In genomic region chr11:98584629-98585177, GRCm38 (mm10) we compare ENCODE assay signal across 18 mouse cellular contexts. TPM values are rescaled to one million over a fixed set of nuclear protein-coding genes. Genes with fewer than 3 reads are reported as not detected.
DNase-seq lines count a peak whose midpoint lies in the region; ATAC-seq and TF ChIP-seq lines count a peak whose summit lies in the region.
"Had no signal": no experiment of that assay in that cellular context is flagged by ENCODE, and none has a peak within 500 bp of the region (broad histone marks: within the 10 kb centered on the region; RNA-seq: fewer than 3 reads in every experiment).

No protein-coding gene starts in this region.

- no peak overlapping the region for H3K27ac ChIP-seq in hindbrain, embryonic 10.5 days
- H3K27ac ChIP-seq in hindbrain, postnatal 0 days: no peak overlapping the region
- H3K27ac ChIP-seq in limb, embryonic 13.5 days: no peak overlapping the region
- H3K27ac ChIP-seq: embryonic facial prominence, embryonic 15.5 days had no signal

- H3K9me3 ChIP-seq in hindbrain, embryonic 10.5 days: no peaks in the 10 kb centered on the region
- no peaks in the 10 kb centered on the region for H3K9me3 ChIP-seq in hindbrain, postnatal 0 days (ENCODE audit: low read length)
- no peaks in the 10 kb centered on the region for H3K9me3 ChIP-seq in G1E (replicated peaks)
- H3K9me3 ChIP-seq in limb, embryonic 13.5 days: no peaks in the 10 kb centered on the region
- H3K9me3 ChIP-seq: embryonic facial prominence, embryonic 15.5 days had no signal

- no peaks in the 10 kb centered on the region for H3K27me3 ChIP-seq in hindbrain, embryonic 10.5 days (ENCODE audit: insufficient read depth, poor library complexity, severe bottlenecking)
- H3K27me3 ChIP-seq in hindbrain, postnatal 0 days (ENCODE audit: insufficient read depth, low read length): no peaks in the 10 kb centered on the region
- no peaks in the 10 kb centered on the region for H3K27me3 ChIP-seq in G1E (ENCODE audit: insufficient read depth, low read length)
- H3K27me3 ChIP-seq in limb, embryonic 13.5 days: no peaks in the 10 kb centered on the region
- H3K27me3 ChIP-seq: embryonic facial prominence, embryonic 15.5 days had no signal

- no peak for TF ChIP-seq CTCF in hindbrain, postnatal 0 days (IDR thresholded peaks at IDR 0.05; ENCODE audit: low read depth)
- TF ChIP-seq CTCF in G1E (IDR thresholded peaks at IDR 0.05; ENCODE audit: low read depth, low read length): no peak

- H3K4me1 ChIP-seq in hindbrain, embryonic 10.5 days (replicated peaks): peaks cover 56% of the 10 kb centered on the region
- peaks cover 31% of the 10 kb centered on the region for H3K4me1 ChIP-seq in hindbrain, postnatal 0 days (ENCODE audit: insufficient read depth, low read length)
- H3K4me1 ChIP-seq in G1E (ENCODE audit: insufficient read depth, low read depth, low read length): peaks cover 94% of the 10 kb centered on the region
- H3K4me1 ChIP-seq in limb, embryonic 13.5 days: peaks cover 33% of the 10 kb centered on the region

- no peak overlapping the region for H3K4me2 ChIP-seq in hindbrain, postnatal 0 days (ENCODE audit: low read depth, low read length)
- peak overlapping the region; percentile 91; the same call in 1 of the 2 replicates for H3K4me2 ChIP-seq in limb, embryonic 13.5 days (replicated peaks)

- H3K36me3 ChIP-seq in hindbrain, embryonic 10.5 days: peaks cover 45% of the 10 kb centered on the region
- H3K36me3 ChIP-seq in hindbrain, postnatal 0 days (ENCODE audit: insufficient read depth, low read length): peaks cover 16% of the 10 kb centered on the region; the same call in 1 of the 2 replicates
- peaks cover 55% of the 10 kb centered on the region for H3K36me3 ChIP-seq in G1E (replicated peaks)
- peaks cover 46% of the 10 kb centered on the region for H3K36me3 ChIP-seq in limb, embryonic 13.5 days

- ATAC-seq in hindbrain, postnatal 0 days: no peak
- ATAC-seq in G1E (ENCODE audit: extremely low read depth, insufficient number of reproducible peaks, low FRiP score, poor library complexity, severe bottlenecking): no peak
- ATAC-seq in limb, embryonic 13.5 days (ENCODE audit: low FRiP score, low read depth): no peak

- no peak overlapping the region for H3K9ac ChIP-seq in hindbrain, postnatal 0 days (replicated peaks; ENCODE audit: low read length)
- H3K9ac ChIP-seq in limb, embryonic 13.5 days: peak overlapping the region; percentile 91
- H3K9ac ChIP-seq: embryonic facial prominence, embryonic 15.5 days had no signal

- peak overlapping the region; percentile 90 for H3K4me3 ChIP-seq in hindbrain, embryonic 10.5 days
- H3K4me3 ChIP-seq in hindbrain, postnatal 0 days (ENCODE audit: low read length): no peak overlapping the region
- peak overlapping the region; percentile 90; the same call in 1 of the 2 replicates for H3K4me3 ChIP-seq in G1E (ENCODE audit: low read depth, low read length)
- H3K4me3 ChIP-seq in limb, embryonic 13.5 days: peak overlapping the region; percentile 88; the same call in 1 of the 2 replicates

- peak; percentile 60 for DNase-seq in adrenal gland, postnatal 10 days
- no peak for DNase-seq in adrenal gland, adult 18-20 months (ENCODE audit: low spot score in 2 of 2)
- DNase-seq in hindbrain, embryonic 10.5 days (ENCODE audit: low spot score): no peak
- no peak for DNase-seq in hindbrain, postnatal 0 days (ENCODE audit: low spot score)
- DNase-seq in G1E (ENCODE audit: low spot score): no peak
- DNase-seq in urinary bladder, adult 2 months (ENCODE audit: low spot score): no peak
- no peak for DNase-seq in lung, adult 18-20 months
- DNase-seq: cerebellum, postnatal 14 days; heart, adult 18-20 months; kidney, postnatal 4 days; lung, postnatal 10 days; spleen, adult 18-20 months had no signal

- 93% methylated on average over 6 of the region's 6 CpGs for WGBS in hindbrain, embryonic 10.5 days
- 90% methylated on average over 6 of the region's 6 CpGs for WGBS in hindbrain, postnatal 0 days
- WGBS in limb, embryonic 13.5 days: 91% methylated on average over 6 of the region's 6 CpGs

RNA-seq across cellular contexts. Expression of gene Ormdl3, which starts 2.5 kb away (rescaled TPM):
- total RNA-seq in adrenal gland, postnatal 10 days (2021): 100 to 1,000 TPM; 135 to 143 TPM
- total RNA-seq in adrenal gland, adult 18-20 months (2021): 100 to 1,000 TPM; 118 to 184 TPM
- polyA plus RNA-seq in hindbrain, embryonic 10.5 days (2016; fragmentation: Nextera tagmentation; extraction: Ambion mirVana): 59.4 and 66.2 TPM in 2 replicates
- total RNA-seq in hindbrain, postnatal 0 days (2014; rRNA removed): 103 and 112 TPM in 2 replicates
- polyA plus RNA-seq in hindbrain, postnatal 0 days (2015; fragmentation: Nextera tagmentation; extraction: Ambion mirVana): 98.8 and 100 TPM in 2 replicates
- 11.0 and 22.0 TPM in 2 replicates for total RNA-seq in G1E (2014; fragmentation: Nextera tagmentation)
- 55.0 and 57.0 TPM in 2 replicates for total RNA-seq in G1E (2017)
- polyA plus RNA-seq in G1E (2012): 37.8 and 43.2 TPM in 2 replicates
- 82.8 and 83.6 TPM in 2 replicates for polyA plus RNA-seq in limb, embryonic 13.5 days (2015; fragmentation: Nextera tagmentation; extraction: Ambion mirVana)
- 57.6 and 63.7 TPM in 2 replicates for polyA plus RNA-seq in urinary bladder, adult 2 months (2012; rRNA removed)

RNA-seq across cellular contexts. Expression of gene Lrrc3c, which starts 13.4 kb away (rescaled TPM):
- not detected for total RNA-seq in adrenal gland, postnatal 10 days (2021)
- total RNA-seq in adrenal gland, adult 18-20 months (2021): not detected
- polyA plus RNA-seq in hindbrain, embryonic 10.5 days (2016; fragmentation: Nextera tagmentation; extraction: Ambion mirVana): not detected in 2 replicates
- total RNA-seq in hindbrain, postnatal 0 days (2014; rRNA removed): not detected in 2 replicates
- polyA plus RNA-seq in hindbrain, postnatal 0 days (2015; fragmentation: Nextera tagmentation; extraction: Ambion mirVana): not detected in 2 replicates
- total RNA-seq in G1E (2014; fragmentation: Nextera tagmentation): not detected in 2 replicates
- total RNA-seq in G1E (2017): not detected in 2 replicates
- not detected in 2 replicates for polyA plus RNA-seq in G1E (2012)
- not detected in 2 replicates for polyA plus RNA-seq in limb, embryonic 13.5 days (2015; fragmentation: Nextera tagmentation; extraction: Ambion mirVana)
- not detected in 2 replicates for polyA plus RNA-seq in urinary bladder, adult 2 months (2012; rRNA removed)
- total RNA-seq: heart, adult 18-20 months; left cerebral cortex, adult 8-10 months had no signal
- polyA plus RNA-seq: embryonic facial prominence, embryonic 15.5 days; frontal cortex, adult 2 months; intestine, embryonic 14.5 days; thymus, postnatal 0 days had no signal

RNA-seq across cellular contexts. Expression of gene Zpbp2, which starts 33.8 kb away (rescaled TPM):
- under 1 TPM in 1 of 2 experiments, not detected in 1; 0.48 TPM for total RNA-seq in adrenal gland, postnatal 10 days (2021)
- under 1 TPM; 0.22 to 0.43 TPM for total RNA-seq in adrenal gland, adult 18-20 months (2021)
- polyA plus RNA-seq in hindbrain, embryonic 10.5 days (2016; fragmentation: Nextera tagmentation; extraction: Ambion mirVana): 0.14 and 0.37 TPM in 2 replicates
- not detected in 2 replicates for total RNA-seq in hindbrain, postnatal 0 days (2014; rRNA removed)
- 0.42 and 0.45 TPM in 2 replicates for polyA plus RNA-seq in hindbrain, postnatal 0 days (2015; fragmentation: Nextera tagmentation; extraction: Ambion mirVana)
- total RNA-seq in G1E (2014; fragmentation: Nextera tagmentation) (2.5 and 4.8 TPM in 2 replicates), G1E (2017) (3.3 and 4.6 TPM in 2 replicates)
- 0.36 and 0.43 TPM in 2 replicates for polyA plus RNA-seq in G1E (2012)
- 0.11 and 0.31 TPM in 2 replicates for polyA plus RNA-seq in limb, embryonic 13.5 days (2015; fragmentation: Nextera tagmentation; extraction: Ambion mirVana)
- 1.4 and 2.5 TPM in 2 replicates for polyA plus RNA-seq in urinary bladder, adult 2 months (2012; rRNA removed)
- total RNA-seq: heart, adult 18-20 months; left cerebral cortex, adult 8-10 months had no signal

RNA-seq across cellular contexts. Expression of gene Ikzf3, which starts 38.9 kb away (rescaled TPM):
- total RNA-seq in adrenal gland, postnatal 10 days (2021): 1 to 10 TPM; 3.2 to 4.5 TPM
- under 1 TPM; 0.46 to 0.86 TPM for total RNA-seq in adrenal gland, adult 18-20 months (2021)
- polyA plus RNA-seq in hindbrain, embryonic 10.5 days (2016; fragmentation: Nextera tagmentation; extraction: Ambion mirVana): 0.07 and 0.11 TPM in 2 replicates
- total RNA-seq in hindbrain, postnatal 0 days (2014; rRNA removed): not detected in 2 replicates
- 0.18 and 0.20 TPM in 2 replicates for polyA plus RNA-seq in hindbrain, postnatal 0 days (2015; fragmentation: Nextera tagmentation; extraction: Ambion mirVana)
- total RNA-seq in G1E (2014; fragmentation: Nextera tagmentation) (not detected in 2 replicates), G1E (2017) (0.23 and 0.71 TPM in 2 replicates)
- 0.01 TPM in 1 of 2 replicates, not detected in the other for polyA plus RNA-seq in G1E (2012)
- polyA plus RNA-seq in limb, embryonic 13.5 days (2015; fragmentation: Nextera tagmentation; extraction: Ambion mirVana): 0.49 and 0.52 TPM in 2 replicates
- 8.6 and 10.1 TPM in 2 replicates for polyA plus RNA-seq in urinary bladder, adult 2 months (2012; rRNA removed)

RNA-seq across cellular contexts. Expression of gene Gm12355, which starts 40.8 kb away (rescaled TPM):
- 10 to 100 TPM; 15.7 to 19.1 TPM for total RNA-seq in adrenal gland, postnatal 10 days (2021)
- 10 to 100 TPM; 10.4 to 11.6 TPM for total RNA-seq in adrenal gland, adult 18-20 months (2021)
- polyA plus RNA-seq in hindbrain, embryonic 10.5 days (2016; fragmentation: Nextera tagmentation; extraction: Ambion mirVana): 1.3 and 1.4 TPM in 2 replicates
- total RNA-seq in hindbrain, postnatal 0 days (2014; rRNA removed): 0.21 TPM in 1 of 2 replicates, not detected in the other
- 0.25 and 0.33 TPM in 2 replicates for polyA plus RNA-seq in hindbrain, postnatal 0 days (2015; fragmentation: Nextera tagmentation; extraction: Ambion mirVana)
- total RNA-seq in G1E (2014; fragmentation: Nextera tagmentation): 1.3 TPM in 1 of 2 replicates, not detected in the other
- 1.7 and 3.4 TPM in 2 replicates for total RNA-seq in G1E (2017)
- polyA plus RNA-seq in G1E (2012): not detected in 2 replicates
- polyA plus RNA-seq in limb, embryonic 13.5 days (2015; fragmentation: Nextera tagmentation; extraction: Ambion mirVana): 1.2 and 1.4 TPM in 2 replicates
- polyA plus RNA-seq in urinary bladder, adult 2 months (2012; rRNA removed): 0.47 and 0.52 TPM in 2 replicates
